Mouse (Mus musculus): Measurements from ENCODE around the gene Agbl2.

- no peak for TF ChIP-seq TAL1 (IDR thresholded peaks at IDR 0.05; ENCODE audit: low read length)
- TF ChIP-seq GATA1 (IDR thresholded peaks at IDR 0.05; ENCODE audit: low read length) = no peak
These were observed 91.5 kb downstream of the Agbl2 start for GRCm38 (mm10) chr2:90874025-90874424.
